Mouse (Mus musculus): ENCODE measurements around the gene Psmb1. TPM values are rescaled to one million over a fixed set of nuclear protein-coding genes. Genes with fewer than 3 reads are reported as not detected.

The Psmb1 gene
- total RNA-seq, 2 experiments from 2014 or later, result 49.4 to 59.2 TPM

Other genes with a start within 250 kb of the Psmb1 start
- gene Dll1, start 122.9 kb downstream of the Psmb1 start, total RNA-seq (2015; ENCODE audit: low replicate concordance), result not detected in 2 replicates
- not detected in 2 replicates for gene Dll1, start 122.9 kb downstream of the Psmb1 start, total RNA-seq (2017; ENCODE audit: low replicate concordance)
- 3.3 TPM in 2 replicates for gene Fam120b, start 103.5 kb downstream of the Psmb1 start, total RNA-seq (2015; ENCODE audit: low replicate concordance)
- 2.1 and 3.3 TPM in 2 replicates for gene Fam120b, start 103.5 kb downstream of the Psmb1 start, total RNA-seq (2017; ENCODE audit: low replicate concordance)
- 44.5 and 61.7 TPM in 2 replicates for gene Tbp, start 137 bp upstream of the Psmb1 start, total RNA-seq (2015; ENCODE audit: low replicate concordance)
- 15.3 and 33.3 TPM in 2 replicates for gene Tbp, start 137 bp upstream of the Psmb1 start, total RNA-seq (2017; ENCODE audit: low replicate concordance)
- 5.8 and 9.2 TPM in 2 replicates for gene Pdcd2, start 27.6 kb upstream of the Psmb1 start, total RNA-seq (2015; ENCODE audit: low replicate concordance)
- gene Pdcd2, start 27.6 kb upstream of the Psmb1 start, total RNA-seq (2017; ENCODE audit: low replicate concordance), result 9.6 and 14.7 TPM in 2 replicates
- 3.8 TPM in 1 of 2 replicates, not detected in the other for gene Prdm9, start 64.6 kb upstream of the Psmb1 start, total RNA-seq (2015; ENCODE audit: low replicate concordance)
- gene Prdm9, start 64.6 kb upstream of the Psmb1 start, total RNA-seq (2017; ENCODE audit: low replicate concordance), result 0.26 and 0.42 TPM in 2 replicates
- 20.3 and 21.9 TPM in 2 replicates for gene Chd1, start 205.2 kb upstream of the Psmb1 start, total RNA-seq (2015; ENCODE audit: low replicate concordance)
- 32.1 and 32.9 TPM in 2 replicates for gene Chd1, start 205.2 kb upstream of the Psmb1 start, total RNA-seq (2017; ENCODE audit: low replicate concordance)